8 mouse cellular contexts compared by ENCODE assay signal in the genomic region with DNA sequence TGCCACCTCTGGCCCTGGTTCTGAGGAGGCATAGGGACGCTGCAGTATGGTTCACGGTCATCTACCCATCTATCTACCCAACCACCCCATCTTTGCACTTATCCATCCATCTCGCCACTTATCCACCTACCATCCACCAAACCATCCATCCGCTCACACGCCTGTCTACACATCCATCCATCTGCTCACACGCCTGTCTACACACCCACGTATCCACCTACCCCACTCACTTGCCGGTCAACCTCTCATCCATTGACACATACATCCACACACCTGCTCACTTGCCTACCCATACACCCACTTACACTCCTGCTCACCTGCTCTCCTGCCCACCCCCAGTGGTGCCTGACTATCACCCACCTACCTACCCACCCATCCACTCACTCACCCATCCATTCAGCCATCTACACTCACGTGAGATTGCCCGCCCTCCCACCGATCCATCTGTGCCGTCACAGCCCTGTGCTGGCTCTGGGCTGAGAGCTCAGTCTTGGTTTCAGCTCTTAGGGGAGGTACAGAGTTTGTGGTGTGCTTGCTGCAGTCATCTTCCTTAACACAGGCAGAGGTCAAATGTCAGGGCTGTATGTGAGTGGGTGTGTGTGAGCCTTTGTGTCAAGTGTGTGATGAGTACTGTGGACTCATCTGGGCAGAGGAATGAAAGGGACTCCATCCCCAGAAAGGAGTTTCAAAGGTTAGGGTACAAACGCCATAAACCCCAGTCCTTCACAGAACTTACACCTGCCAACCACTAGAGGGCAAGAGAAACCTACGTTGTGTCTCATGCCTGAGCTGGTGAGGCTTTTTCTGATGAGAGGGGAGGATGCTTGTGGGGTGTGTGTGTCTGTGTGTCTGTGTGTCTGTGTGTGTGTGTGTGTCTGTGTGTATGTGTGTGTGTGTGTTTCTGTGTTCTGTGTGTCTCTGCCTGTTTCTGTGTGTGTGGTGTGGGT. TPM values are rescaled to one million over a fixed set of nuclear protein-coding genes. Genes with fewer than 3 reads are reported as not detected.
DNase-seq lines count a peak whose midpoint lies in the region; ATAC-seq and TF ChIP-seq lines count a peak whose summit lies in the region.

No protein-coding gene starts in this region.

- no peak overlapping the region for H3K9ac ChIP-seq in hindbrain, embryonic 15.5 days

- H3K4me2 ChIP-seq in hindbrain, embryonic 15.5 days, result no peak overlapping the region

- DNase-seq in cerebellum, adult 2 months, result peak; percentile 42 to 45
- no peak for DNase-seq in cerebellum, adult 11 months
- DNase-seq in CD4-positive helper T cell, adult 2 months (ENCODE audit: low read depth, low spot score), result peak; percentile 39
- DNase-seq in cerebellum, postnatal 36 days, result peak; percentile 26 to 44
- DNase-seq in left cerebral cortex, postnatal 4 days, result peak; percentile 27
- DNase-seq in gastrocnemius, postnatal 14 days, result no peak

- no peaks in the 10 kb centered on the region for H3K36me3 ChIP-seq in hindbrain, embryonic 15.5 days

- H3K4me1 ChIP-seq in cerebellum, adult 2 months (ENCODE audit: control insufficient read depth, insufficient read depth, low read length), result no peaks in the 10 kb centered on the region
- no peaks in the 10 kb centered on the region for H3K4me1 ChIP-seq in hindbrain, embryonic 15.5 days (replicated peaks)

- no peak overlapping the region for H3K27ac ChIP-seq in cerebellum, adult 2 months (ENCODE audit: insufficient read depth, low read length)
- H3K27ac ChIP-seq in hindbrain, embryonic 15.5 days (replicated peaks), result no peak overlapping the region

- 63% methylated on average over 14 of the region's 14 CpGs for WGBS in cerebellum, adult 2 months
- WGBS in hindbrain, embryonic 15.5 days, result 61% methylated on average over 14 of the region's 14 CpGs

- intact Hi-C loops in left cerebral cortex, postnatal 4 days (cut with DNase I), result loop anchor here (5.0 to 10.0 kb wide), 2 partner anchors 77 to 230 kb away; partner anchors contain the start of genes Trp73 and Wrap73
- intact Hi-C loops in gastrocnemius, postnatal 14 days (cut with DNase I; ENCODE audit: low total_unique reads), result loop anchor here (5.0 to 10.0 kb wide), 2 partner anchors 142 to 210 kb away; no protein-coding TSS in a partner anchor

- H3K27me3 ChIP-seq in cerebellum, adult 2 months (ENCODE audit: control insufficient read depth, insufficient read depth, low read length), result no peaks in the 10 kb centered on the region
- H3K27me3 ChIP-seq in hindbrain, embryonic 15.5 days, result 0 out of 2 replicates have a peak, but pooled peaks cover 4% of the 10 kb centered on the region

- H3K9me3 ChIP-seq in hindbrain, embryonic 15.5 days, result no peaks in the 10 kb centered on the region

- no peak for TF ChIP-seq POLR2A in cerebellum, adult 2 months (IDR thresholded peaks at IDR 0.05; ENCODE audit: borderline replicate concordance, insufficient read depth, low read length)

- peak; percentile 90 for TF ChIP-seq CTCF in cerebellum, adult 2 months (IDR thresholded peaks at IDR 0.05; ENCODE audit: borderline replicate concordance, insufficient read depth, low read depth, low read length)

- ATAC-seq in hindbrain, embryonic 15.5 days (ENCODE audit: low FRiP score, low read depth), result peak; percentile 54; the same call in 1 of the 2 replicates
- peak; percentile 41; the same call in 1 of the 2 replicates for ATAC-seq in monocyte, adult 5-6 weeks (replicated peaks; ENCODE audit: insufficient number of reproducible peaks, low FRiP score, low TSS enrichment, poor library complexity, severe bottlenecking)

- H3K4me3 ChIP-seq in cerebellum, adult 2 months (replicated peaks; ENCODE audit: insufficient read depth, low read depth, low read length), result no peak overlapping the region
- H3K4me3 ChIP-seq in hindbrain, embryonic 15.5 days, result no peak overlapping the region

RNA-seq across cellular contexts. Expression of gene Ccdc27, which starts 22.6 kb away (rescaled TPM):
- not detected in 2 replicates for polyA plus RNA-seq in cerebellum, adult 2 months (2012; rRNA removed)
- polyA plus RNA-seq in hindbrain, embryonic 15.5 days (2015; fragmentation: Nextera tagmentation; extraction: Ambion mirVana), result not detected in 2 replicates
- total RNA-seq in left cerebral cortex, postnatal 4 days (2021), result under 1 TPM; 0.22 to 0.30 TPM
- not detected in 3 replicates for total RNA-seq in monocyte, adult 5-6 weeks (2017)
- not detected for total RNA-seq in gastrocnemius, postnatal 14 days (2021)

RNA-seq across cellular contexts. Expression of gene Smim1, which starts 39.1 kb away (rescaled TPM):
- 35.5 and 39.6 TPM in 2 replicates for polyA plus RNA-seq in cerebellum, adult 2 months (2012; rRNA removed)
- polyA plus RNA-seq in hindbrain, embryonic 15.5 days (2015; fragmentation: Nextera tagmentation; extraction: Ambion mirVana), result 10.8 and 13.6 TPM in 2 replicates
- 1 to 10 TPM; 2.0 to 2.1 TPM for total RNA-seq in left cerebral cortex, postnatal 4 days (2021)
- 0.10 to 1.1 TPM (median 0.49 TPM) in 3 replicates for total RNA-seq in monocyte, adult 5-6 weeks (2017)
- total RNA-seq in gastrocnemius, postnatal 14 days (2021), result 1 to 10 TPM; 4.0 to 6.3 TPM

RNA-seq across cellular contexts. Expression of gene Lrrc47, which starts 53.6 kb away (rescaled TPM):
- 44.8 and 45.0 TPM in 2 replicates for polyA plus RNA-seq in cerebellum, adult 2 months (2012; rRNA removed)
- 21.3 and 22.0 TPM in 2 replicates for polyA plus RNA-seq in hindbrain, embryonic 15.5 days (2015; fragmentation: Nextera tagmentation; extraction: Ambion mirVana)
- total RNA-seq in left cerebral cortex, postnatal 4 days (2021), result 10 to 100 TPM; 54.2 to 59.9 TPM
- total RNA-seq in monocyte, adult 5-6 weeks (2017), result 43.7 to 56.2 TPM (median 54.8 TPM) in 3 replicates
- 10 to 100 TPM; 20.6 to 27.7 TPM for total RNA-seq in gastrocnemius, postnatal 14 days (2021)

Comparison
In these comparisons a context has a peak if more than half of its experiments do, and no peak if none do; other contexts are left out.
1. DNase-seq: peak in cerebellum, adult 2 months (2 of 2), CD4-positive helper T cell, adult 2 months (single experiment), cerebellum, postnatal 36 days (2 of 2) and left cerebral cortex, postnatal 4 days (single experiment); none in cerebellum, adult 11 months (single experiment) and gastrocnemius, postnatal 14 days (single experiment).